Mouse (Mus musculus) liver, embryonic 13.5 days (tissue): Measurements from ENCODE around the gene Uchl4. TPM values are rescaled to one million over a fixed set of nuclear protein-coding genes. Genes with fewer than 3 reads are reported as not detected.
"Not testable (repeated sequence)": the region's sequence is repeated elsewhere in the genome, so short reads cannot be mapped to it uniquely, and the experiment has no call there.

Source experiments
- ATAC-seq: fragments of 200-750 bp; cut with Nextera tagmentation; 2 replicates; pipeline ENCODE4 v1.8.0; 2017; ENCODE audit warnings: low read depth, mild to moderate bottlenecking, moderate number of reproducible peaks, moderate library complexity
- DNase-seq: peaks from one replicate; pipeline ENCODE4 v3.0.0; 2022
- H3K27ac ChIP-seq: fragments of 300-500 bp; sonication (generic); 2 replicates; pipeline ENCODE4 v1.5.1; 2015; ENCODE audit warnings: moderate library complexity, mild to moderate bottlenecking, inconsistent platforms
- H3K27me3 ChIP-seq: fragments of 300-500 bp; sonication (generic); 2 replicates; pipeline ENCODE4 v1.6.1; 2015; ENCODE audit warnings: mild to moderate bottlenecking, inconsistent platforms
- H3K36me3 ChIP-seq: fragments of 300-500 bp; sonication (generic); 2 replicates; pipeline ENCODE4 v1.6.1; 2015; ENCODE audit warnings: mild to moderate bottlenecking, inconsistent platforms
- H3K4me1 ChIP-seq: fragments of 300-500 bp; sonication (generic); replicated peaks from 2 replicates; pipeline ENCODE4 v1.6.1; 2015; ENCODE audit warnings: inconsistent platforms
- H3K4me2 ChIP-seq: fragments of 300-500 bp; sonication (generic); 2 replicates; pipeline ENCODE4 v1.6.1; 2015; ENCODE audit warnings: inconsistent platforms, mild to moderate bottlenecking, moderate library complexity
- H3K4me3 ChIP-seq: fragments of 300-500 bp; sonication (generic); replicated peaks from 2 replicates; pipeline ENCODE4 v1.5.1; 2015; ENCODE audit warnings: mild to moderate bottlenecking, inconsistent platforms
- H3K9ac ChIP-seq: fragments of 300-500 bp; sonication (generic); 2 replicates; pipeline ENCODE4 v1.6.1; 2015; ENCODE audit warnings: mild to moderate bottlenecking, inconsistent platforms
- H3K9me3 ChIP-seq: fragments of 300-500 bp; sonication (generic); replicated peaks from 2 replicates; pipeline ENCODE4 v1.6.1; 2016; ENCODE audit warnings: inconsistent platforms
- WGBS: fragments of 180-500 bp; shearing (Covaris S2); methylation state at CpG from one replicate; pipeline ENCODE4 v1.1.7; 2015; ENCODE audit not compliant: insufficient replicate concordance; 5-methylcytosine and 5-hydroxymethylcytosine counted together
- polyA plus RNA-seq: library from polyadenylated mRNA; unstranded; fragments of >200 nt; fragmentation: Nextera tagmentation; extraction: Ambion mirVana; gene quantifications from 2 replicates; pipeline ENCODE4 v1.2.1, GENCODE M21; 2015

Gene Uchl4
- polyA plus RNA-seq, 1 experiment from 2014 or later, result 1.0 TPM

- 59% methylated on average over 3 of the region's 3 CpGs for WGBS
- ATAC-seq (no peak), DNase-seq (no peak)
- Histone ChIP-seq H3K36me3 (no peaks in the 10 kb centered on the region), H3K4me3 (no peak overlapping the region), H3K4me2 (no peak overlapping the region), H3K27ac (no peak overlapping the region), H3K9ac (no peak overlapping the region), H3K4me1 (peaks cover 29% of the 10 kb centered on the region), H3K9me3 (no peaks in the 10 kb centered on the region), H3K27me3 (no peaks in the 10 kb centered on the region)
Observed at GRCm38 (mm10) chr9:64255422-64255821, 20.4 kb downstream of the Uchl4 start.

GRCm38 (mm10) chr9:64256204-64256603 lies 21.2 kb downstream of the Uchl4 start:
- no peak overlapping the region for H3K4me2 ChIP-seq
- WGBS, result 80% methylated on average over 3 of the region's 3 CpGs

GRCm38 (mm10) chr9:64259906-64260305 lies 24.9 kb downstream of the Uchl4 start:
- no peak overlapping the region for H3K4me3 ChIP-seq
- no peak overlapping the region for H3K9ac ChIP-seq
- 72% methylated on average over 5 of the region's 5 CpGs for WGBS
- DNase-seq (no peak), ATAC-seq (no peak)
- H3K36me3 ChIP-seq, result no peaks in the 10 kb centered on the region
- H3K4me1 ChIP-seq, result no peaks in the 10 kb centered on the region
- H3K9me3 ChIP-seq, result no peaks in the 10 kb centered on the region
- H3K27ac ChIP-seq, result no peak overlapping the region
- H3K4me2 ChIP-seq, result no peak overlapping the region
- no peaks in the 10 kb centered on the region for H3K27me3 ChIP-seq

More at GRCm38 (mm10) chr9:64256204-64256603, 21.2 kb downstream of the Uchl4 start:
- H3K9me3 ChIP-seq, result no peaks in the 10 kb centered on the region
- no peaks in the 10 kb centered on the region for H3K36me3 ChIP-seq
- no peak overlapping the region for H3K9ac ChIP-seq
- peaks cover 21% of the 10 kb centered on the region for H3K4me1 ChIP-seq
- DNase-seq, result no peak
- H3K27me3 ChIP-seq, result no peaks in the 10 kb centered on the region
- H3K27ac ChIP-seq, result no peak overlapping the region
- no peak for ATAC-seq
- H3K4me3 ChIP-seq, result no peak overlapping the region

- Histone ChIP-seq H3K4me2 (no peak overlapping the region), H3K4me1 (no peaks in the 10 kb centered on the region), H3K4me3 (no peak overlapping the region), H3K27me3 (no peaks in the 10 kb centered on the region), H3K36me3 (no peaks in the 10 kb centered on the region), H3K9me3 (no peaks in the 10 kb centered on the region), H3K27ac (no peak overlapping the region), H3K9ac (no peak overlapping the region)
- 72% methylated on average over 4 of the region's 4 CpGs for WGBS
- ATAC-seq (no peak), DNase-seq (no peak)
Observed at GRCm38 (mm10) chr9:64261023-64261422, 26.0 kb downstream of the Uchl4 start.

- no peak for ATAC-seq
- WGBS, result 37% methylated on average over 1 of the region's 1 CpGs
Observed at GRCm38 (mm10) chr9:64264813-64265212, 29.8 kb downstream of the Uchl4 start.

GRCm38 (mm10) chr9:64267231-64267630 lies 32.2 kb downstream of the Uchl4 start:
- DNase-seq, result no peak
- Histone ChIP-seq H3K4me2 (no peak overlapping the region), H3K4me1 (no peaks in the 10 kb centered on the region), H3K4me3 (no peak overlapping the region), H3K9ac (no peak overlapping the region), H3K27me3 (no peaks in the 10 kb centered on the region), H3K27ac (no peak overlapping the region), H3K36me3 (no peaks in the 10 kb centered on the region), H3K9me3 (no peaks in the 10 kb centered on the region)
- no peak for ATAC-seq
- WGBS, result 80% methylated on average over 1 of the region's 1 CpGs

More at GRCm38 (mm10) chr9:64264813-64265212, 29.8 kb downstream of the Uchl4 start:
- Histone ChIP-seq H3K27ac (no peak overlapping the region), H3K9me3 (no peaks in the 10 kb centered on the region), H3K9ac (no peak overlapping the region), H3K27me3 (no peaks in the 10 kb centered on the region), H3K4me3 (no peak overlapping the region), H3K4me2 (no peak overlapping the region), H3K4me1 (no peaks in the 10 kb centered on the region), H3K36me3 (no peaks in the 10 kb centered on the region)
- DNase-seq, result no peak

GRCm38 (mm10) chr9:64268196-64268595 lies 33.2 kb downstream of the Uchl4 start:
- no peak overlapping the region for H3K4me3 ChIP-seq
- DNase-seq (no peak), ATAC-seq (no peak)
- H3K36me3 ChIP-seq, result no peaks in the 10 kb centered on the region
- H3K4me1 ChIP-seq, result no peaks in the 10 kb centered on the region
- H3K27ac ChIP-seq, result no peak overlapping the region
- H3K9ac ChIP-seq, result no peak overlapping the region
- 57% methylated on average over 10 of the region's 10 CpGs for WGBS
- H3K9me3 ChIP-seq, result no peaks in the 10 kb centered on the region
- no peaks in the 10 kb centered on the region for H3K27me3 ChIP-seq
- H3K4me2 ChIP-seq, result no peak overlapping the region

GRCm38 (mm10) chr9:64268836-64269235 lies 33.8 kb downstream of the Uchl4 start:
- not testable (repeated sequence) for H3K27me3 ChIP-seq, H3K9ac ChIP-seq, ATAC-seq, H3K27ac ChIP-seq, H3K4me2 ChIP-seq, H3K4me1 ChIP-seq, H3K4me3 ChIP-seq, H3K36me3 ChIP-seq, DNase-seq, H3K9me3 ChIP-seq
- WGBS, result 86% methylated on average over 8 of the region's 8 CpGs

- Histone ChIP-seq H3K27ac (no peak overlapping the region), H3K4me2 (no peak overlapping the region), H3K4me1 (no peaks in the 10 kb centered on the region), H3K27me3 (no peaks in the 10 kb centered on the region), H3K36me3 (no peaks in the 10 kb centered on the region), H3K4me3 (no peak overlapping the region), H3K9ac (no peak overlapping the region), H3K9me3 (no peaks in the 10 kb centered on the region)
- ATAC-seq (no peak), DNase-seq (no peak)
- 44% methylated on average over 3 of the region's 3 CpGs for WGBS
Observed at GRCm38 (mm10) chr9:64271249-64271648, 36.2 kb downstream of the Uchl4 start.

GRCm38 (mm10) chr9:64272611-64273010 lies 37.6 kb downstream of the Uchl4 start:
- Histone ChIP-seq H3K36me3 (no peaks in the 10 kb centered on the region), H3K4me3 (no peak overlapping the region), H3K4me2 (no peak overlapping the region), H3K9me3 (no peaks in the 10 kb centered on the region), H3K4me1 (no peaks in the 10 kb centered on the region), H3K27me3 (no peaks in the 10 kb centered on the region), H3K27ac (no peak overlapping the region), H3K9ac (no peak overlapping the region)
- no peak for DNase-seq
- WGBS, result 22% methylated on average over 7 of the region's 7 CpGs
- ATAC-seq, result no peak

GRCm38 (mm10) chr9:64273757-64274156 lies 38.8 kb downstream of the Uchl4 start:
- no peak overlapping the region for H3K4me3 ChIP-seq
- no peak overlapping the region for H3K9ac ChIP-seq
- no peaks in the 10 kb centered on the region for H3K9me3 ChIP-seq
- no peak overlapping the region for H3K27ac ChIP-seq
- H3K4me1 ChIP-seq, result no peaks in the 10 kb centered on the region
- no peak overlapping the region for H3K4me2 ChIP-seq
- H3K27me3 ChIP-seq, result no peaks in the 10 kb centered on the region
- no peaks in the 10 kb centered on the region for H3K36me3 ChIP-seq
- DNase-seq (no peak), ATAC-seq (no peak)
- 60% methylated on average over 4 of the region's 4 CpGs for WGBS

GRCm38 (mm10) chr9:64274291-64274690 lies 39.3 kb downstream of the Uchl4 start:
- H3K4me2 ChIP-seq, result no peak overlapping the region
- H3K9me3 ChIP-seq, result no peaks in the 10 kb centered on the region
- no peak overlapping the region for H3K9ac ChIP-seq
- H3K27ac ChIP-seq, result no peak overlapping the region
- H3K4me3 ChIP-seq, result no peak overlapping the region
- DNase-seq (no peak), ATAC-seq (no peak)
- H3K4me1 ChIP-seq, result no peaks in the 10 kb centered on the region
- no peaks in the 10 kb centered on the region for H3K36me3 ChIP-seq
- 60% methylated on average over 4 of the region's 4 CpGs for WGBS
- no peaks in the 10 kb centered on the region for H3K27me3 ChIP-seq
